In the genomic region with DNA sequence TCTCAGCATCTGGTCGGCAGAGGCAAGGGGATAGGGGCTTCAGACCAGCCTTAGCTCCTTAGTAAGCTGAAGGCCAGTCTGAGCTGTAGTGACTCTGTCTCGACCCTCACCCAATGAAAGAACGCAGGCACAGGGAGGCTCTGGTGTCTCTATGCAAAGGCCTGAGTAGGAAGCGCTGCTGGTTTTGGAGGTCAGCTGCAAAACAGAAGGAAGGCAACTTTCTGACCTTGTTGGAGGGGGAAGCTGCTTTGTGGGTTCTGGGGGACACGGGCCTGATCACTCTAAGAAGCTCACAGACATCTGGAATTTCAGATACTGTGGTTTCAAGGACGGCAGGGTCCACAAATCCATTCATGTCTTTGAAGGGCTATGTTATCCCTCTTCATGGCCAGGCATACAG, we compare ENCODE assay signal across 8 mouse cellular contexts. TPM values are rescaled to one million over a fixed set of nuclear protein-coding genes. Genes with fewer than 3 reads are reported as not detected.
DNase-seq lines count a peak whose midpoint lies in the region; ATAC-seq lines count a peak whose summit lies in the region.
"Had no signal": no experiment of that assay in that cellular context is flagged by ENCODE, and none has a peak within 500 bp of the region (broad histone marks: within the 10 kb centered on the region; RNA-seq: fewer than 3 reads in every experiment).

No protein-coding gene starts in this region.

- ATAC-seq in kidney, embryonic 14.5 days (ENCODE audit: low FRiP score, low TSS enrichment), result no peak; the same call in 1 of the 2 replicates
- no peak for ATAC-seq in forebrain, embryonic 15.5 days (replicated peaks)
- ATAC-seq in midbrain, embryonic 13.5 days, result peak; percentile 18; the same call in 1 of the 2 replicates

- 71% methylated on average over 6 of the region's 6 CpGs for WGBS in kidney, embryonic 14.5 days
- 72% methylated on average over 6 of the region's 6 CpGs for WGBS in forebrain, embryonic 15.5 days
- 73% methylated on average over 6 of the region's 6 CpGs for WGBS in midbrain, embryonic 13.5 days

- DNase-seq in kidney, postnatal 25 days, result no peak
- DNase-seq in R1 (ENCODE audit: low read depth, low spot score), result peak; percentile 57
- DNase-seq in layer of hippocampus, adult 11-12 months (ENCODE audit: low spot score), result no peak
- no peak for DNase-seq in gastrocnemius, postnatal 36 days

- no peaks in the 10 kb centered on the region for H3K36me3 ChIP-seq in kidney, embryonic 14.5 days (ENCODE audit: control insufficient read depth, insufficient read depth, low read length)
- no peaks in the 10 kb centered on the region for H3K36me3 ChIP-seq in forebrain, embryonic 15.5 days
- no peaks in the 10 kb centered on the region for H3K36me3 ChIP-seq in midbrain, embryonic 13.5 days

- intact Hi-C loops in gastrocnemius, postnatal 36 days (cut with DNase I), result loop anchor here (1.0 to 10.0 kb wide), 3 partner anchors 61 to 439 kb away; partner anchors contain the start of gene Nol4l

- H3K9me3 ChIP-seq in kidney, embryonic 14.5 days (ENCODE audit: control insufficient read depth, low read length), result no peaks in the 10 kb centered on the region
- no peaks in the 10 kb centered on the region for H3K9me3 ChIP-seq in forebrain, embryonic 15.5 days
- no peaks in the 10 kb centered on the region for H3K9me3 ChIP-seq in midbrain, embryonic 13.5 days

- 0 out of 2 replicates have a peak, but pooled peaks cover 3% of the 10 kb centered on the region for H3K4me1 ChIP-seq in kidney, embryonic 14.5 days (ENCODE audit: control insufficient read depth, insufficient read depth, low read length)
- peaks cover 9% of the 10 kb centered on the region for H3K4me1 ChIP-seq in forebrain, embryonic 15.5 days
- H3K4me1 ChIP-seq in midbrain, embryonic 13.5 days (replicated peaks), result peaks cover 10% of the 10 kb centered on the region

- H3K9ac ChIP-seq in kidney, embryonic 14.5 days (ENCODE audit: low read depth, low read length), result 0 out of 2 replicates have a peak overlapping the region, but pooled peaks have one; percentile 20
- H3K9ac ChIP-seq in forebrain, embryonic 15.5 days (replicated peaks), result peak overlapping the region; percentile 27; the same call in 1 of the 2 replicates
- H3K9ac ChIP-seq in midbrain, embryonic 13.5 days (replicated peaks), result peak overlapping the region; percentile 21; the same call in 1 of the 2 replicates

- no peak overlapping the region for H3K27ac ChIP-seq in kidney, embryonic 14.5 days (ENCODE audit: low read depth, low read length)
- H3K27ac ChIP-seq in forebrain, embryonic 15.5 days (replicated peaks), result no peak overlapping the region
- no peak overlapping the region for H3K27ac ChIP-seq in midbrain, embryonic 13.5 days

- no peaks in the 10 kb centered on the region for H3K27me3 ChIP-seq in kidney, embryonic 14.5 days (ENCODE audit: control insufficient read depth, insufficient read depth, low read length)
- no peaks in the 10 kb centered on the region for H3K27me3 ChIP-seq in forebrain, embryonic 15.5 days
- no peaks in the 10 kb centered on the region for H3K27me3 ChIP-seq in midbrain, embryonic 13.5 days
- H3K27me3 ChIP-seq: Patski had no signal

- no peak overlapping the region; the same call in 1 of the 2 replicates for H3K4me3 ChIP-seq in kidney, embryonic 14.5 days (ENCODE audit: low read length)
- H3K4me3 ChIP-seq in forebrain, embryonic 15.5 days, result no peak overlapping the region
- no peak overlapping the region; the same call in 1 of the 2 replicates for H3K4me3 ChIP-seq in midbrain, embryonic 13.5 days (replicated peaks)

- no peak overlapping the region for H3K4me2 ChIP-seq in kidney, embryonic 14.5 days (replicated peaks; ENCODE audit: low read depth, low read length)
- H3K4me2 ChIP-seq in forebrain, embryonic 15.5 days (replicated peaks), result peak overlapping the region; percentile 40; the same call in 1 of the 2 replicates
- peak overlapping the region; percentile 50; the same call in 1 of the 2 replicates for H3K4me2 ChIP-seq in midbrain, embryonic 13.5 days (replicated peaks)

RNA-seq across cellular contexts. Expression of gene Commd7, which starts 46.6 kb away (rescaled TPM):
- 64.9 and 78.0 TPM in 2 replicates for polyA plus RNA-seq in kidney, embryonic 14.5 days (2014; fragmentation: Nextera tagmentation; extraction: Ambion mirVana)
- 98.7 and 104 TPM in 2 replicates for polyA plus RNA-seq in forebrain, embryonic 15.5 days (2015; fragmentation: Nextera tagmentation; extraction: Ambion mirVana)
- 84.6 and 87.2 TPM in 2 replicates for polyA plus RNA-seq in midbrain, embryonic 13.5 days (2015; fragmentation: Nextera tagmentation; extraction: Ambion mirVana)
- 10 to 100 TPM in 1 of 2 experiments, 1 to 10 TPM in 1; 9.9 to 10.3 TPM for total RNA-seq in gastrocnemius, postnatal 36 days (2021)

RNA-seq across cellular contexts. Expression of gene Nol4l, which starts 56.2 kb away (rescaled TPM):
- polyA plus RNA-seq in kidney, embryonic 14.5 days (2014; fragmentation: Nextera tagmentation; extraction: Ambion mirVana), result 10.5 and 17.1 TPM in 2 replicates
- 44.1 and 44.8 TPM in 2 replicates for polyA plus RNA-seq in forebrain, embryonic 15.5 days (2015; fragmentation: Nextera tagmentation; extraction: Ambion mirVana)
- polyA plus RNA-seq in midbrain, embryonic 13.5 days (2015; fragmentation: Nextera tagmentation; extraction: Ambion mirVana), result 41.9 and 43.9 TPM in 2 replicates
- 1 to 10 TPM in 1 of 2 experiments, under 1 TPM in 1; 0.94 to 1.0 TPM for total RNA-seq in gastrocnemius, postnatal 36 days (2021)
